Mouse (Mus musculus): Measurements from ENCODE around the gene Tmem179b. TPM values are rescaled to one million over a fixed set of nuclear protein-coding genes. Genes with fewer than 3 reads are reported as not detected.

The Tmem179b gene
- polyA plus RNA-seq, 1 experiment from 2014 or later: 113 TPM

- H3K27ac ChIP-seq: no peak overlapping the region
- H3K4me2 ChIP-seq (ENCODE audit: low read length): no peak overlapping the region
- H3K9me3 ChIP-seq (replicated peaks; ENCODE audit: low read length): no peaks in the 10 kb centered on the region
- H3K4me3 ChIP-seq (replicated peaks; ENCODE audit: low read depth, low read length): no peak overlapping the region
- ATAC-seq (replicated peaks; ENCODE audit: low FRiP score, low read depth) (no peak), DNase-seq (ENCODE audit: low spot score) (no peak)
- H3K9ac ChIP-seq (ENCODE audit: low read depth, low read length): no peak overlapping the region
- no peaks in the 10 kb centered on the region for H3K27me3 ChIP-seq (ENCODE audit: insufficient read depth, low read length)
- WGBS: 99% methylated on average over 9 of the region's 9 CpGs
- H3K36me3 ChIP-seq (ENCODE audit: insufficient read depth, low read length): peaks cover 71% of the 10 kb centered on the region
- TF ChIP-seq CTCF (IDR thresholded peaks at IDR 0.05; ENCODE audit: low read depth): no peak
- no peaks in the 10 kb centered on the region for H3K4me1 ChIP-seq (replicated peaks; ENCODE audit: insufficient read depth, low read length)
Measured at GRCm38 (mm10) chr19:8765562-8765961, 8.7 kb downstream of the Tmem179b start.

- H3K27ac ChIP-seq: no peak overlapping the region
- WGBS: 96% methylated on average over 4 of the region's 4 CpGs
- no peaks in the 10 kb centered on the region for H3K27me3 ChIP-seq (ENCODE audit: insufficient read depth, low read length)
- H3K9ac ChIP-seq (ENCODE audit: low read depth, low read length): no peak overlapping the region
- H3K4me2 ChIP-seq (ENCODE audit: low read length): no peak overlapping the region
- H3K9me3 ChIP-seq (replicated peaks; ENCODE audit: low read length): no peaks in the 10 kb centered on the region
- no peak overlapping the region for H3K4me3 ChIP-seq (replicated peaks; ENCODE audit: low read depth, low read length)
- peaks cover 61% of the 10 kb centered on the region for H3K36me3 ChIP-seq (ENCODE audit: insufficient read depth, low read length)
- ATAC-seq (replicated peaks; ENCODE audit: low FRiP score, low read depth) (no peak), DNase-seq (ENCODE audit: low spot score) (no peak)
- no peak for TF ChIP-seq CTCF (IDR thresholded peaks at IDR 0.05; ENCODE audit: low read depth)
- H3K4me1 ChIP-seq (replicated peaks; ENCODE audit: insufficient read depth, low read length): peaks cover 1% of the 10 kb centered on the region
Measured at GRCm38 (mm10) chr19:8763276-8763675, 11.0 kb downstream of the Tmem179b start.

- Histone ChIP-seq H3K27ac (no peak overlapping the region), H3K4me2 (ENCODE audit: low read length) (no peak overlapping the region), H3K4me3 (replicated peaks; ENCODE audit: low read depth, low read length) (no peak overlapping the region), H3K4me1 (replicated peaks; ENCODE audit: insufficient read depth, low read length) (peaks cover 5% of the 10 kb centered on the region), H3K9ac (ENCODE audit: low read depth, low read length) (no peak overlapping the region), H3K36me3 (ENCODE audit: insufficient read depth, low read length) (peaks cover 36% of the 10 kb centered on the region), H3K27me3 (ENCODE audit: insufficient read depth, low read length) (no peaks in the 10 kb centered on the region), H3K9me3 (replicated peaks; ENCODE audit: low read length) (no peaks in the 10 kb centered on the region)
- TF ChIP-seq CTCF (IDR thresholded peaks at IDR 0.05; ENCODE audit: low read depth): peak; percentile 28
- no peak for DNase-seq (ENCODE audit: low spot score)
- ATAC-seq (replicated peaks; ENCODE audit: low FRiP score, low read depth): no peak
- WGBS: 90% methylated on average over 2 of the region's 2 CpGs
Measured at GRCm38 (mm10) chr19:8760757-8761156, 13.5 kb downstream of the Tmem179b start.

- ATAC-seq (replicated peaks; ENCODE audit: low FRiP score, low read depth): no peak
- no peak overlapping the region for H3K4me3 ChIP-seq (replicated peaks; ENCODE audit: low read depth, low read length)
- H3K4me2 ChIP-seq (ENCODE audit: low read length): no peak overlapping the region
Measured at GRCm38 (mm10) chr19:8758899-8759298, 15.4 kb downstream of the Tmem179b start.

GRCm38 (mm10) chr19:8757471-8757998 is 16.7 kb downstream of the Tmem179b start:
- Histone ChIP-seq H3K4me3 (replicated peaks; ENCODE audit: low read depth, low read length) (peak overlapping the region; percentile 98), H3K27ac (peak overlapping the region; percentile 91), H3K9ac (ENCODE audit: low read depth, low read length) (peak overlapping the region; percentile 98), H3K36me3 (ENCODE audit: insufficient read depth, low read length) (peaks cover 11% of the 10 kb centered on the region; the same call in 1 of the 2 replicates), H3K4me1 (replicated peaks; ENCODE audit: insufficient read depth, low read length) (peaks cover 5% of the 10 kb centered on the region), H3K27me3 (ENCODE audit: insufficient read depth, low read length) (no peaks in the 10 kb centered on the region), H3K4me2 (ENCODE audit: low read length) (peak overlapping the region; percentile 58), H3K9me3 (replicated peaks; ENCODE audit: low read length) (no peaks in the 10 kb centered on the region)
- TF ChIP-seq CTCF (IDR thresholded peaks at IDR 0.05; ENCODE audit: low read depth): no peak
- DNase-seq (ENCODE audit: low spot score) (no peak), ATAC-seq (replicated peaks; ENCODE audit: low FRiP score, low read depth) (no peak; the same call in 1 of the 2 replicates)
- WGBS: 2% methylated on average over 14 of the region's 14 CpGs

More at GRCm38 (mm10) chr19:8758899-8759298, 15.4 kb downstream of the Tmem179b start:
- 90% methylated on average over 2 of the region's 2 CpGs for WGBS
- no peak for DNase-seq (ENCODE audit: low spot score)
- no peak overlapping the region for H3K27ac ChIP-seq
- no peak for TF ChIP-seq CTCF (IDR thresholded peaks at IDR 0.05; ENCODE audit: low read depth)
- H3K27me3 ChIP-seq (ENCODE audit: insufficient read depth, low read length): no peaks in the 10 kb centered on the region
- H3K4me1 ChIP-seq (replicated peaks; ENCODE audit: insufficient read depth, low read length): peaks cover 5% of the 10 kb centered on the region
- peaks cover 22% of the 10 kb centered on the region for H3K36me3 ChIP-seq (ENCODE audit: insufficient read depth, low read length)
- no peaks in the 10 kb centered on the region for H3K9me3 ChIP-seq (replicated peaks; ENCODE audit: low read length)
- no peak overlapping the region for H3K9ac ChIP-seq (ENCODE audit: low read depth, low read length)

- Histone ChIP-seq H3K36me3 (ENCODE audit: insufficient read depth, low read length) (peaks cover 8% of the 10 kb centered on the region; the same call in 1 of the 2 replicates), H3K4me3 (replicated peaks; ENCODE audit: low read depth, low read length) (peak within 1 kb of the TSS; percentile 98), H3K9ac (ENCODE audit: low read depth, low read length) (peak within 1 kb of the TSS; percentile 98), H3K4me1 (replicated peaks; ENCODE audit: insufficient read depth, low read length) (peaks cover 5% of the 10 kb centered on the region), H3K27me3 (ENCODE audit: insufficient read depth, low read length) (no peaks in the 10 kb centered on the region), H3K9me3 (replicated peaks; ENCODE audit: low read length) (no peaks in the 10 kb centered on the region), H3K4me2 (ENCODE audit: low read length) (peak within 1 kb of the TSS; percentile 58), H3K27ac (peak within 1 kb of the TSS; percentile 91)
- under 1% methylated on average over 75 of the region's 75 CpGs for WGBS
- ATAC-seq (replicated peaks; ENCODE audit: low FRiP score, low read depth) (peak; percentile 93), DNase-seq (ENCODE audit: low spot score) (peak; percentile 96)
- TF ChIP-seq CTCF (IDR thresholded peaks at IDR 0.05; ENCODE audit: low read depth): peak; percentile 20; the same call in 1 of the 2 replicates
Measured at GRCm38 (mm10) chr19:8756635-8757387, 17.5 kb downstream of the Tmem179b start, which contains the start of gene Nxf1. Gene Nxf1, plus strand, starts transcription at chr19:8757073.

Measured in kidney, postnatal 0 days (tissue).